ENCODE assay signal across 27 mouse cellular contexts in the genomic region with DNA sequence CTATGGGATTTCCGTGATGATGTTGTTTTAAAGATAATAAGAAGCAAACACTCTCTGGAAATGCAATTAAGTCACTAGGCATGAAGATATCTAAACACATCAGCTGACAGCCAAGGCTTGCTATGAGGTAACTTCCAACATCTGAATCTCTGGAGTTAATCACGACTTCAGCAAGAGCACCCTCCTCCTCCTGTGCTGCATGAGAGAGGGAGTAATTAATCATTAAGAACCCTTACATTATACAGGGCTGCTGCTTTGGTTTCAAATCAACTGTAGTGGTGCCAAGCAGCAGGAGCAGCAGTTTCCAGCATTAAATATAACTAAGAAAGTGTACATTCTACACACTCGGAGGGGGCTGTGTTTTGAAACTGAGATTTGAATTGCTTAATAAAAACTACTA.
DNase-seq lines count a peak whose midpoint lies in the region; ATAC-seq and TF ChIP-seq lines count a peak whose summit lies in the region.
"Had no signal": no experiment of that assay in that cellular context is flagged by ENCODE, and none has a peak within 500 bp of the region (broad histone marks: within the 10 kb centered on the region; RNA-seq: fewer than 3 reads in every experiment).

No protein-coding gene starts in this region.

- no peak overlapping the region for H3K9ac ChIP-seq in embryonic facial prominence, embryonic 14.5 days (ENCODE audit: low read depth, low read length)
- no peak overlapping the region for H3K9ac ChIP-seq in hindbrain, embryonic 16.5 days (ENCODE audit: low read depth, low read length)
- no peak overlapping the region for H3K9ac ChIP-seq in hindbrain, embryonic 13.5 days
- no peak overlapping the region for H3K9ac ChIP-seq in lung, embryonic 14.5 days
- H3K9ac ChIP-seq: embryonic facial prominence, embryonic 15.5 days; hindbrain, embryonic 12.5 days; liver, embryonic 12.5 days; liver, postnatal 0 days had no signal

- no peak overlapping the region for H3K4me2 ChIP-seq in embryonic facial prominence, embryonic 14.5 days (ENCODE audit: low read depth, low read length)
- H3K4me2 ChIP-seq in hindbrain, embryonic 16.5 days (ENCODE audit: low read length), result no peak overlapping the region
- H3K4me2 ChIP-seq in hindbrain, embryonic 13.5 days, result no peak overlapping the region
- H3K4me2 ChIP-seq in lung, embryonic 14.5 days, result no peak overlapping the region
- H3K4me2 ChIP-seq: embryonic facial prominence, embryonic 15.5 days; heart, embryonic 11.5 days; hindbrain, embryonic 12.5 days; liver, embryonic 12.5 days; midbrain, embryonic 11.5 days had no signal

- no peaks in the 10 kb centered on the region for H3K9me3 ChIP-seq in embryonic facial prominence, embryonic 14.5 days (ENCODE audit: control insufficient read depth, low read length)
- no peaks in the 10 kb centered on the region for H3K9me3 ChIP-seq in embryonic facial prominence, embryonic 10.5 days
- H3K9me3 ChIP-seq in hindbrain, embryonic 16.5 days (ENCODE audit: control insufficient read depth, low read length), result no peaks in the 10 kb centered on the region
- no peaks in the 10 kb centered on the region for H3K9me3 ChIP-seq in hindbrain, embryonic 13.5 days
- H3K9me3 ChIP-seq in lung, embryonic 14.5 days (ENCODE audit: low read depth, low read length), result no peaks in the 10 kb centered on the region
- H3K9me3 ChIP-seq: embryonic facial prominence, embryonic 15.5 days; hindbrain, embryonic 12.5 days; liver, embryonic 12.5 days had no signal

- no peak overlapping the region for H3K27ac ChIP-seq in embryonic facial prominence, embryonic 14.5 days (replicated peaks; ENCODE audit: low read depth, low read length)
- H3K27ac ChIP-seq in embryonic facial prominence, embryonic 10.5 days (replicated peaks), result no peak overlapping the region
- H3K27ac ChIP-seq in hindbrain, embryonic 16.5 days (ENCODE audit: low read depth, low read length), result no peak overlapping the region
- H3K27ac ChIP-seq in hindbrain, embryonic 13.5 days, result no peak overlapping the region
- no peak overlapping the region for H3K27ac ChIP-seq in lung, embryonic 14.5 days (ENCODE audit: low read depth)
- H3K27ac ChIP-seq: embryonic facial prominence, embryonic 15.5 days; hindbrain, embryonic 12.5 days; liver, embryonic 12.5 days had no signal

- H3K27me3 ChIP-seq in embryonic facial prominence, embryonic 14.5 days (replicated peaks; ENCODE audit: control insufficient read depth, insufficient read depth, low read length), result no peaks in the 10 kb centered on the region
- H3K27me3 ChIP-seq in embryonic facial prominence, embryonic 10.5 days (replicated peaks; ENCODE audit: low read depth, poor library complexity, severe bottlenecking), result no peaks in the 10 kb centered on the region
- H3K27me3 ChIP-seq in hindbrain, embryonic 16.5 days (replicated peaks; ENCODE audit: control insufficient read depth, insufficient read depth, low read length), result no peaks in the 10 kb centered on the region
- no peaks in the 10 kb centered on the region for H3K27me3 ChIP-seq in hindbrain, embryonic 13.5 days
- no peaks in the 10 kb centered on the region for H3K27me3 ChIP-seq in lung, embryonic 14.5 days (ENCODE audit: insufficient read depth, low read length)
- H3K27me3 ChIP-seq: embryonic facial prominence, embryonic 15.5 days; hindbrain, embryonic 12.5 days; liver, embryonic 12.5 days had no signal

- H3K4me1 ChIP-seq in embryonic facial prominence, embryonic 14.5 days (ENCODE audit: control insufficient read depth, insufficient read depth, low read length), result no peaks in the 10 kb centered on the region
- no peaks in the 10 kb centered on the region for H3K4me1 ChIP-seq in embryonic facial prominence, embryonic 10.5 days
- H3K4me1 ChIP-seq in hindbrain, embryonic 16.5 days (ENCODE audit: control insufficient read depth, insufficient read depth, low read depth, low read length), result no peaks in the 10 kb centered on the region
- H3K4me1 ChIP-seq in hindbrain, embryonic 13.5 days (replicated peaks), result no peaks in the 10 kb centered on the region
- H3K4me1 ChIP-seq in lung, embryonic 14.5 days (ENCODE audit: insufficient read depth), result no peaks in the 10 kb centered on the region
- no peaks in the 10 kb centered on the region for H3K4me1 ChIP-seq in lung, adult 2 months (ENCODE audit: control insufficient read depth, insufficient read depth, low read length)
- H3K4me1 ChIP-seq: embryonic facial prominence, embryonic 15.5 days; hindbrain, embryonic 12.5 days; liver, embryonic 12.5 days had no signal

- ATAC-seq in embryonic facial prominence, embryonic 14.5 days (ENCODE audit: low read depth), result no peak
- ATAC-seq in hindbrain, embryonic 16.5 days, result 0 out of 2 replicates have a peak, but pooled peaks have one; percentile 34
- ATAC-seq in hindbrain, embryonic 13.5 days (ENCODE audit: low FRiP score), result no peak
- peak; percentile 49; the same call in 1 of the 2 replicates for ATAC-seq in lung, embryonic 14.5 days (ENCODE audit: insufficient read depth)
- no peak for ATAC-seq in frontal cortex, adult (ENCODE audit: low TSS enrichment)
- ATAC-seq: liver, embryonic 12.5 days; liver, postnatal 0 days; midbrain, embryonic 16.5 days had no signal

- WGBS in embryonic facial prominence, embryonic 14.5 days, result 46% methylated on average over 3 of the region's 3 CpGs
- WGBS in embryonic facial prominence, embryonic 10.5 days, result 72% methylated on average over 3 of the region's 3 CpGs
- 54% methylated on average over 3 of the region's 3 CpGs for whole genome bisulfite sequencing in hindbrain, embryonic 16.5 days
- WGBS in hindbrain, embryonic 13.5 days, result 61% methylated on average over 3 of the region's 3 CpGs
- 31% methylated on average over 3 of the region's 3 CpGs for WGBS in lung, embryonic 14.5 days
- WGBS in lung, adult 2 months, result 46% methylated on average over 3 of the region's 3 CpGs

- no peak for TF ChIP-seq POLR2A in lung, adult 2 months (IDR thresholded peaks at IDR 0.05; ENCODE audit: borderline replicate concordance, extremely low read depth, low read depth, low read length)

- H3K36me3 ChIP-seq in embryonic facial prominence, embryonic 14.5 days (ENCODE audit: control insufficient read depth, insufficient read depth, low read length), result no peaks in the 10 kb centered on the region
- no peaks in the 10 kb centered on the region for H3K36me3 ChIP-seq in embryonic facial prominence, embryonic 10.5 days (replicated peaks)
- H3K36me3 ChIP-seq in hindbrain, embryonic 16.5 days (ENCODE audit: control insufficient read depth, insufficient read depth, low read length), result no peaks in the 10 kb centered on the region
- H3K36me3 ChIP-seq in hindbrain, embryonic 13.5 days, result no peaks in the 10 kb centered on the region
- H3K36me3 ChIP-seq in lung, embryonic 14.5 days (ENCODE audit: insufficient read depth), result no peaks in the 10 kb centered on the region
- H3K36me3 ChIP-seq: embryonic facial prominence, embryonic 15.5 days; hindbrain, embryonic 12.5 days; liver, embryonic 12.5 days had no signal

- peak; percentile 6 for DNase-seq in embryonic facial prominence, embryonic 14.5 days (ENCODE audit: low spot score)
- DNase-seq in embryonic facial prominence, embryonic 10.5 days (ENCODE audit: low spot score), result no peak
- DNase-seq in lung, embryonic 14.5 days, result peak; percentile 24
- no peak for DNase-seq in lung, adult 2 months
- peak; percentile 12 for DNase-seq in mesoderm, embryonic 11.5 days (ENCODE audit: low read depth, low spot score)
- DNase-seq: adrenal gland, postnatal 14 days; cerebellum, adult 2 months; cerebellum, postnatal 14 days; gastrocnemius, postnatal 25 days; heart, adult 11 months; heart, postnatal 36 days; kidney, adult 8-10 months; layer of hippocampus, postnatal 36 days; left cerebral cortex, postnatal 4 days; liver, postnatal 0 days; lung, postnatal 14 days; spleen, adult 18-20 months; thymus, postnatal 14 days had no signal

- H3K4me3 ChIP-seq in embryonic facial prominence, embryonic 14.5 days (ENCODE audit: low read depth, low read length), result no peak overlapping the region
- no peak overlapping the region for H3K4me3 ChIP-seq in embryonic facial prominence, embryonic 10.5 days
- H3K4me3 ChIP-seq in hindbrain, embryonic 16.5 days (ENCODE audit: low read length), result no peak overlapping the region
- H3K4me3 ChIP-seq in hindbrain, embryonic 13.5 days, result no peak overlapping the region
- H3K4me3 ChIP-seq in lung, embryonic 14.5 days (ENCODE audit: low read depth, low read length), result no peak overlapping the region
- H3K4me3 ChIP-seq in lung, adult 2 months (replicated peaks; ENCODE audit: extremely low read depth, low read depth, low read length), result no peak overlapping the region
- H3K4me3 ChIP-seq: embryonic facial prominence, embryonic 15.5 days; hindbrain, embryonic 12.5 days; liver, embryonic 12.5 days had no signal

- no peak for TF ChIP-seq CTCF in lung, embryonic 14.5 days (IDR thresholded peaks at IDR 0.05; ENCODE audit: low read depth)
- TF ChIP-seq CTCF in lung, adult 2 months (IDR thresholded peaks at IDR 0.05; ENCODE audit: insufficient read depth, low read length), result no peak

Comparison
In these comparisons a context has a peak if more than half of its experiments do, and no peak if none do; other contexts are left out.
1. ATAC-seq: peak in hindbrain, embryonic 16.5 days (single experiment) and lung, embryonic 14.5 days (single experiment); none in embryonic facial prominence, embryonic 14.5 days (single experiment), hindbrain, embryonic 13.5 days (single experiment) and frontal cortex, adult (single experiment).
2. DNase-seq: peak in embryonic facial prominence, embryonic 14.5 days (single experiment), lung, embryonic 14.5 days (single experiment) and mesoderm, embryonic 11.5 days (single experiment); none in embryonic facial prominence, embryonic 10.5 days (single experiment) and lung, adult 2 months (single experiment).